Mouse (Mus musculus): ENCODE data around the gene Wwc2.
A peak's percentile ranks its signal among the peaks of the same experiment; 100 is the strongest.

DNA sequence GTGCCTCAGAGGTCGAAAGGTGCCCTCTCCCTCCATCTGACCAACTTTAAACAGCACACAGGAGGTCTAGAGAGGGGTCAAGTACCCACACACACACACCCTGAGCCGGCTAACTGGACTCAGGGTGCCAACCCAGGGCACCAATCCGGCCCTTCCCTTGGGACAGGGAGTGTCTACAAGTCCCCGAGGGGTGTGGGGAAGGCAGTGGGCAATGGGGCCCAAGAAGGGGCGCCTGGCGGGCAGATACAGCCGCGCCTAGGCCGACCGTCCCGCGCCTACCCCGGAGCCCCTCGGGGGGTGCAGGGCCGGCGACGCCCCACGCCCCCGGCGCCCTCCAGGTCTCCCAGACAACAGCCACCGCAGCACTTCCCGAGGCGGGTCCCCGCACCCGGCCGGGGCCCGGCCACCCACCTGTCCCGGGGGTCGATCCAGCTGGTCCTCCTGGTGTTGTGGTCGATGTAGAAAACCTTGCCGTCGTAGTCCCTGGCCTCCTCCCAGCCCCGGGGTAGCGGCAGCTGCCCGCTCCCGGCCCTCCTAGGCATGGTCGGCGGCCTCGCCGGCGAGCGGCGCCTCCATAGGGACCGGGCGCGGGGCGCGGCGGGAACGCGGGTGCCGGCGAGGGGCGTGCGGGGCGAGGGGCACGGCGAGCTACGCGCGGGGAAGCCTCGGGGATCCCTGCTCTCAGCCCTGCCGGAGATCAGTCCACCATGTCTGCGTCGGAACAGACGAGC is 904 bp downstream of the Wwc2 start:
- TF ChIP-seq TCF12 (IDR thresholded peaks at IDR 0.05; ENCODE audit: insufficient read depth, poor library complexity, severe bottlenecking) (no peak), POLR2A (IDR thresholded peaks at IDR 0.05; ENCODE audit: insufficient read length, low read depth) (no peak), TCF3 (IDR thresholded peaks at IDR 0.05; ENCODE audit: insufficient read length, low read depth) (no peak), MYOD1 (IDR thresholded peaks at IDR 0.05; ENCODE audit: control insufficient read depth in 1 of 3, insufficient read length in 2 of 3, low read depth in 2 of 3) (peak in 1 of 3 experiments; percentile 61)

All from myocyte (in vitro differentiated cells).